Mouse (Mus musculus) limb, embryonic 15.5 days (tissue): ENCODE data around the gene Glra1. TPM values are rescaled to one million over a fixed set of nuclear protein-coding genes. Genes with fewer than 3 reads are reported as not detected.

Source experiments
- ATAC-seq: fragments of 200-750 bp; cut with Nextera tagmentation; 2 replicates; pipeline ENCODE4 v1.8.0; 2017; ENCODE audit warnings: low read depth, moderate TSS enrichment; ENCODE audit not compliant: insufficient number of reproducible peaks, low FRiP score, low TSS enrichment
- H3K27ac ChIP-seq: fragments of 300-500 bp; sonication (generic); 2 replicates; pipeline ENCODE4 v1.5.1; 2015; ENCODE audit warnings: moderate library complexity, mild to moderate bottlenecking, inconsistent platforms
- H3K27me3 ChIP-seq: fragments of 300-500 bp; sonication (generic); 2 replicates; pipeline ENCODE4 v1.6.1; 2015; ENCODE audit warnings: inconsistent platforms
- H3K36me3 ChIP-seq: fragments of 300-500 bp; sonication (generic); 2 replicates; pipeline ENCODE4 v1.6.1; 2015; ENCODE audit warnings: inconsistent platforms
- H3K4me1 ChIP-seq: fragments of 300-500 bp; sonication (generic); 2 replicates; pipeline ENCODE4 v1.6.1; 2015; ENCODE audit warnings: inconsistent platforms
- H3K4me2 ChIP-seq: fragments of 300-500 bp; sonication (generic); 2 replicates; pipeline ENCODE4 v1.6.1; 2015; ENCODE audit warnings: mild to moderate bottlenecking, inconsistent platforms
- H3K4me3 ChIP-seq: fragments of 300-500 bp; sonication (generic); 2 replicates; pipeline ENCODE4 v1.5.1; 2015; ENCODE audit warnings: mild to moderate bottlenecking, inconsistent platforms
- H3K9ac ChIP-seq: fragments of 300-500 bp; sonication (generic); 2 replicates; pipeline ENCODE4 v1.6.1; 2015; ENCODE audit warnings: inconsistent platforms
- H3K9me3 ChIP-seq: fragments of 300-500 bp; sonication (generic); 2 replicates; pipeline ENCODE4 v1.6.1; 2016; ENCODE audit warnings: inconsistent platforms
- WGBS: fragments of 180-500 bp; shearing (Covaris S2); methylation state at CpG from one replicate; pipeline ENCODE4 v1.1.7; 2015; 5-methylcytosine and 5-hydroxymethylcytosine counted together
- polyA plus RNA-seq: library from polyadenylated mRNA; unstranded; fragments of >200 nt; fragmentation: Nextera tagmentation; extraction: Ambion mirVana; gene quantifications from 2 replicates; pipeline ENCODE4 v1.2.1, GENCODE M21; 2015

Gene Glra1
- polyA plus RNA-seq, 1 experiment from 2014 or later, result 0.12 TPM

DNA sequence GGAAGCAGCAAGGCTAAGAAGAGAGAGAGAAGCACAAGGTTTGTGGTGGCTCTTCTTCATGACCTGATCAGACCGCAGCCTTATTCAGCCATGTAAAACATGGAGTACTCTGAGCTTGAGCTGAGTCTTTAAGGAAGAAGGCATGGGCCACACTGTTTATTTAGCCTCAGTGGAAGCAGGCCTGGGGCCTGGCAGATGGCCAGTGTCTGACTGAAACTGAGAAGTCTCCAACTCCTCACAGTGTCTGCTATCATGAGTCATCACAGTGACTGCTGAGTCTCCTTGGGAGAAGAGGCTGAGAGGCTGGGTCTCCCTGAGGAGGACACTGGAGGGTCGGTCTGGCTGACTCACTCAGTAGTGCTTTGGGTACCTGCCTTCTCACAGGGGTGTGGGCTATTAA lies 33.6 kb downstream of the Glra1 start:
- no peak overlapping the region for H3K9ac ChIP-seq
- 72% methylated on average over 2 of the region's 2 CpGs for WGBS
- H3K27ac ChIP-seq, result no peak overlapping the region
- H3K4me2 ChIP-seq, result no peak overlapping the region
- no peaks in the 10 kb centered on the region for H3K9me3 ChIP-seq
- H3K27me3 ChIP-seq, result no peaks in the 10 kb centered on the region
- no peaks in the 10 kb centered on the region for H3K4me1 ChIP-seq
- no peaks in the 10 kb centered on the region for H3K36me3 ChIP-seq
- no peak for ATAC-seq
- no peak overlapping the region for H3K4me3 ChIP-seq

DNA sequence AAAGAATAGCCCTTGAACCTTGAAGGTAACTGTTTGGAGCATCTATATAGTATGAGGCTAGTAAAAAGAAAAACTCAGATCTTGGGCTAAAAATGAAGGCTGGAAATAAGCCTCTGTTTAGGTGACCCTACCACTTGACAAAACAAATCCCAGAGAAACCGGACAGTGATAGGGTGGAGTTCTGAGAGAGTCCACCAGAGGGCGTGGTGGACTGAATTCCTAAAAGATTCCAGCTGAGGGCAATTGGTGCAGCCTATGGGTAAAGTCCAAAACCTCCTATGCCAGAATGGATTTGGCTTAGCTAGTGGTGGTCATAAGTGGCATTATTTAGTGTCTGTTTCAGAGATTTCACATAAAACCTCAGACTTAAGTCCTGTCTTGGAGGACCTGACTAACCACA lies 36.9 kb downstream of the Glra1 start:
- ATAC-seq, result no peak
- Histone ChIP-seq H3K4me1 (no peaks in the 10 kb centered on the region), H3K9me3 (no peaks in the 10 kb centered on the region), H3K36me3 (no peaks in the 10 kb centered on the region), H3K27ac (no peak overlapping the region), H3K4me2 (no peak overlapping the region), H3K4me3 (no peak overlapping the region), H3K27me3 (no peaks in the 10 kb centered on the region), H3K9ac (no peak overlapping the region)
- WGBS, result 23% methylated on average over 2 of the region's 2 CpGs

DNA sequence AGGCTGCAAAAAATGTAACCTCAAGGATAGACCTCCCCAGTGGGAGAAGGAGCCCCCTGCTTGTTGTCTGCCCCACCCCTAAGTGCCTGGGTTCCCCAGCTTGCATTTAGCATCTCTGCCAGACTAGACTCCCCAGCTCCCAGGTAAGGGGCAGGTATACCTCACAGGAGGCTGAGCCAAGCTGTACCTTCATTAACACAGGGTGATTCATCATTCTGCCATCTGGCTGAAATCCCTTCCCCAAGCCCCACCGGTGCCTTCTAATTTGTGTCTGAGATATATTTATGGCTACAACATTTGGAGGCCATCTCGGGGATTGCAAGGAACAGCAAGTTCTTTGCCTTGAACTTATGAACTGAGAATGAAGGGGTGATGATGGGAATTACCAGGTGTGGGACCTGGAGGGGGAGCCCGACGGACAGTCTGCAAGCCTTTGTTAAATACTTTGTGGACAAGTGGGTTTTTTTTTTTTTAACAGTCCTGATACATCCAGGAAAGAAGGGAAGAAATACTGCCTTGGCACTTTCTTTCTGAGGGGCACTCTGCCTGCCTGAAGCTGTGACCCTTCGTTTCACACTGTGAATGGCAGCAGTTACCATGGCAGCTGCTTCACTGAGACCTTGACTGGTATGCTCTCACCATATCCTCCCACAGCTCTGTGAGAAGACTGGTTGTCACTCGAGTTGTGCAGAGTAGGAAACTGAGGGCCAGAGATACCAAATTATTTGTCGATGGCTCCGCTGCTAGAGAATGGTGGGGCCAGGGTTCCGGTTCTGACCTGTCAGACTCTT lies 41.5 kb downstream of the Glra1 start:
- H3K4me3 ChIP-seq, result no peak overlapping the region
- no peak for ATAC-seq
- H3K9ac ChIP-seq, result no peak overlapping the region
- H3K9me3 ChIP-seq, result no peaks in the 10 kb centered on the region
- H3K4me1 ChIP-seq, result no peaks in the 10 kb centered on the region
- no peak overlapping the region for H3K4me2 ChIP-seq
- no peaks in the 10 kb centered on the region for H3K27me3 ChIP-seq
- WGBS, result 45% methylated on average over 9 of the region's 9 CpGs
- H3K27ac ChIP-seq, result no peak overlapping the region
- no peaks in the 10 kb centered on the region for H3K36me3 ChIP-seq

DNA sequence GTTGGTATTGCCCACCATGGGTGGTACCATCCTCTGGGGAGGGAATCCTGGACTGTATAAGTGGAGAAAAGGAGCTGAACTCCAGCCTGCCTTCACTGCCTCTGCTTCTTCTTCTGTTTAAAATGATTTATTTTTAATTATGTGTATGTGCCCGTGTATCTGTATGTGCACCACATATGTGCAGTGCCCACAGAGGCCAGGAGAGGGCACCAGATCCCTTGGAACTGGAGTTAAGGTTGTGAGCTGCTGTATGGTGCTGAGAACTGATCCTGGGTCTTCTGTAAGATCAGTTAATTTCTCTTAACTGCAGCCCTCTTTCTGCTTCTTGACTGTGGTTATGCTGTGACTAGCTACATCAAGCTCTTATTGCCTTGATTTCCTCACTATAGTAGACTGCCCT lies 62.3 kb downstream of the Glra1 start:
- Histone ChIP-seq H3K27ac (no peak overlapping the region), H3K4me2 (no peak overlapping the region), H3K36me3 (no peaks in the 10 kb centered on the region), H3K4me3 (no peak overlapping the region), H3K9ac (no peak overlapping the region), H3K4me1 (no peaks in the 10 kb centered on the region), H3K27me3 (no peaks in the 10 kb centered on the region), H3K9me3 (no peaks in the 10 kb centered on the region)
- no peak for ATAC-seq
- WGBS, result 85% methylated on average over 1 of the region's 1 CpGs

DNA sequence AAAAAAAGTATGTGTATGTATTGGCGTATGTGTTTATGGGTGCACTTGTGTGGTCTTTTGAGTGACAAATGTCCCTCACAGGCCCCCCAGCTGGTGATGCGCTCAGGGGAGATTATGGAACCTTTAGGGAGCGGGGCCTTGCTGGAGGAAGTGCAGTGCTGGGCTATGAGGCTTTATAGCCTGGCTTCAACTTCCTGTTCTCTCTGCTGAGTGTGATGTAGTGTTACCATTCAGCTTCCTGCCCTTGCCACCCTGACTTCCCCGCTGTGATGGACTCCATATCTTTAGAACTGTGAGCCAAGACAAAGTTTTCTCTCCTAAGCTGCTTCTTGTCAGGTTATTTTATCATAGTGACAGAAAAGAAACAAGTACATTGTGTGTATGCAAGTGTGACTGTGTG lies 65.3 kb downstream of the Glra1 start:
- no peaks in the 10 kb centered on the region for H3K27me3 ChIP-seq
- H3K9me3 ChIP-seq, result no peaks in the 10 kb centered on the region
- 57% methylated on average over 4 of the region's 4 CpGs for WGBS
- no peak for ATAC-seq
- H3K4me3 ChIP-seq, result no peak overlapping the region
- no peaks in the 10 kb centered on the region for H3K4me1 ChIP-seq
- no peaks in the 10 kb centered on the region for H3K36me3 ChIP-seq
- no peak overlapping the region for H3K4me2 ChIP-seq
- no peak overlapping the region for H3K9ac ChIP-seq
- no peak overlapping the region for H3K27ac ChIP-seq

DNA sequence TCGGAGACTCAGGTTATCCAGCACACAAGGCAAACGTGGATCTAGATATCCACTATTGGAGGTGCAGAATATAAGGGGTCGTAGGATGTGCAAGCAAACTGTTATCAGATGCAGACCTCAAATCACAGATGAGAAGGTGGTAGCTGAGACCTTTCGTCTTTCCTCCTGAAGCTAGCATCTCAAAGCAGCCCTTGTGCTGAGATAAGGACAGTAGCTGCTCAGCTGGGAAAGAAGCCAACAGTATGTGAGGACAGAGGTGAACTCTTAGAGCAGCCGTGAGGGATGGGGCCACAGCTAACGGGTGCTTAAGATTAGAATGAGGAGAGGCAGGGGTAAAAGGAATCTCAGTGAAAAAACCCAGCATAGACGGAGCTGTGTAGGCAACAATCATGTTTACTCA lies 65.9 kb downstream of the Glra1 start:
- Histone ChIP-seq H3K27me3 (no peaks in the 10 kb centered on the region), H3K9ac (no peak overlapping the region), H3K36me3 (no peaks in the 10 kb centered on the region), H3K4me3 (no peak overlapping the region), H3K9me3 (no peaks in the 10 kb centered on the region), H3K4me1 (no peaks in the 10 kb centered on the region), H3K27ac (no peak overlapping the region), H3K4me2 (no peak overlapping the region)
- no peak for ATAC-seq
- WGBS, result 63% methylated on average over 7 of the region's 7 CpGs

DNA sequence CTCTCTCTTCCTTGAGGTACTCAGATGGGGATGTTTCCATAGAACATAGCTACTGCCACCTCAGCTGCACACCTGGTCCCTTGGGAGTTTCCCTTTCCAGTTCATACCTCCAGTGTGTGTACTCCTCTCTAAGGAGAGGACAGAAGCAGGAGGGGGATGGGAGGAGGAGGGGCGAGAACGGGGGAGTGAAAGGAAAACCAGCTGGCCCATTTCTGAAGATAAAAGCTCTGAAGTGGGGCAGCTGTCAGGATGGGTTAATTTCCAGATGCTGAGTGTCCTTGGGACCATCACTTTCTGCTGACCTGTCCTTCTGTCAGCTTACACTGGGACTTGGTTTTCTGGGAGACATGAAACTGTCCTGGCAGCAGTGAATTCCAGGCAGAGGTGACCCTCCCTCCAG lies 73.2 kb downstream of the Glra1 start:
- no peak overlapping the region for H3K9ac ChIP-seq
- H3K27ac ChIP-seq, result no peak overlapping the region
- no peaks in the 10 kb centered on the region for H3K9me3 ChIP-seq
- ATAC-seq, result no peak
- no peaks in the 10 kb centered on the region for H3K4me1 ChIP-seq
- H3K4me3 ChIP-seq, result no peak overlapping the region
- no peak overlapping the region for H3K4me2 ChIP-seq
- H3K27me3 ChIP-seq, result no peaks in the 10 kb centered on the region
- WGBS, result 20% methylated on average over 2 of the region's 2 CpGs
- H3K36me3 ChIP-seq, result no peaks in the 10 kb centered on the region

DNA sequence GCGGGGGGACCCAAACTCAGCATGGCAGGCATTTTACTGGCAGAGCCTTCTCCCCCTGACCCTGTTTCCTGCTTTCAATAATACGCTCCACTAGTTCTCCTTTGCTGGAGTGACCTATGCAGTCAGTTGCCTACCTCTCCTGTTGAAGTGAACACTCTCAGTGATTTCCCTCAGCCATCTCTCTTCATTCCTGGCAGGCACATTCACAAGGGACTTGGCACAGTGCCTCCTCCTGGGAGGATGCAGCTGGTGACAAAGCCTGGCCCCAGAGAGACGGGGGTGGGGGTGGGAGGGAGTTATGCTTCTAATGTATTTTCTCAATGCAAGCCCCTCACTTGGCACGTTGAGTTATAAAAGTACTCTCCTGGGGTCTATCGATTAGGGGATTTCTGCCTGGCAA lies 74.6 kb downstream of the Glra1 start:
- H3K9ac ChIP-seq, result no peak overlapping the region

DNA sequence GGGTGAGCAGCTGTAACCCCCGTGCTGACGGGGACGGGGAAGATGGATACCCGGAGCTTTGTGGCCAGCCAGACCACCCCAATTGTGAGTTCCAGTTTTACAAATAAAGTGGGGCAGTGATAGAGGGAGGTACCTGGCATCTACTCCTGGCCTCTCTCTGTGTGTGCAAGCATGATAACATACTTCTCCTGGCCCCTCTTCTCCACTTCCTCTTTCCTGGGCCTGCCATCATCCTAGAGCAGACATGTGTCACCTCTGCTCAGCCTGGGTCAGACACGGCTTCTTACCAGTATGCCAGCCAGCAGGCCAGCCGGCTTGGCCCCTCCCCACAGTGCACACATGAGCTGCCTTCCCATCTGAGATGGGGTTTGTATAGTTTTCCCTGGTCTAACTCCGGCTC lies 77.3 kb downstream of the Glra1 start:
- H3K4me3 ChIP-seq, result no peak overlapping the region

More for the DNA sequence above, 74.6 kb downstream of the Glra1 start:
- H3K9me3 ChIP-seq, result no peaks in the 10 kb centered on the region
- no peaks in the 10 kb centered on the region for H3K36me3 ChIP-seq
- no peak overlapping the region for H3K27ac ChIP-seq
- ATAC-seq, result no peak
- no peak overlapping the region for H3K4me3 ChIP-seq
- 56% methylated on average over 5 of the region's 5 CpGs for WGBS
- H3K4me2 ChIP-seq, result no peak overlapping the region
- no peaks in the 10 kb centered on the region for H3K27me3 ChIP-seq
- H3K4me1 ChIP-seq, result no peaks in the 10 kb centered on the region

DNA sequence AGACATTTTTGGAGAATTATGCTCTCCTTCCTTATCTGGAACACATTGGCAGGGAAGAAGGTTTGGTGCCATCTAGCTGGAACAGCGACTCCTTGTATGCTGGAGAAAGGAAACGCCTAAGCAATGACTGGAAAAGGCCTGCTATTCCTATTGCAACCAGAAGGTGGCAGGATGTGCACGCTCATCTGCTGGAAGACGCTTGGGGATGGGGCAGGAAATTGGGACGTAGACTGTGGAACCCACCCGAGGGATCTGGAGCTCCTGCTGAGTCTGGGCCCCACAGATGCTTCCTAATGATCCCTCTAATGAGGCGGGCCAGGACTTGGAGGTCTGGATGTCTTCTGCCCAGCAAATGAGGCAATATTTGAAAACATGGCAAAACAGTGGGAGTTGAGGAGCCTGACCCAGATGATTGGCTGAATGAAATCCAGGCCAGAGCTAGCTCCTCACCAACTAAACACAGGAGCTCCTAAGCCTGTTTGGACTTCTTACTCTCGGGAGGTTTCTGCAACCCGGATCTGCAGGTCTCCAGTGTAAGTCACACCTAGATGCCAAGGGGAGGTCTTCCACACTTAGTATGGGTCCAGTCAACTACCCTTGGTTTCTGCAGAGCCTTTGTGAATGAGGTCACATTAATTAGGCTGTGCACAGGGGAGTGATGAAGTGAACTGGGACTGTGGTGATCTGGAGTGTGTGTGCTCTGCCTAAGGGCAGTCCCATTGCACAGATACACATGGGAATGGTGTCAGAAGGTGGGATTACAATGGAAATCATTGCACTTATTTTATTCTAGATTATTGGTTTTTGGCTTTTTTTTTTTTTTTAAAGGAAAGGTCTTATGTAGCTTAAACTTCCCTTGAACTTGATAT lies 89.0 kb downstream of the Glra1 start:
- no peak overlapping the region for H3K9ac ChIP-seq
- no peaks in the 10 kb centered on the region for H3K9me3 ChIP-seq
- no peak overlapping the region for H3K27ac ChIP-seq
- WGBS, result under 1% methylated on average over 9 of the region's 9 CpGs
- no peak overlapping the region for H3K4me3 ChIP-seq
- no peaks in the 10 kb centered on the region for H3K27me3 ChIP-seq
- no peaks in the 10 kb centered on the region for H3K36me3 ChIP-seq
- H3K4me1 ChIP-seq, result peaks cover 3% of the 10 kb centered on the region; the same call in 1 of the 2 replicates
- no peak for ATAC-seq
- no peak overlapping the region for H3K4me2 ChIP-seq

More for the DNA sequence above, 77.3 kb downstream of the Glra1 start:
- no peaks in the 10 kb centered on the region for H3K27me3 ChIP-seq
- 83% methylated on average over 7 of the region's 7 CpGs for WGBS
- no peak for ATAC-seq
- no peak overlapping the region for H3K9ac ChIP-seq
- H3K9me3 ChIP-seq, result no peaks in the 10 kb centered on the region
- no peaks in the 10 kb centered on the region for H3K4me1 ChIP-seq
- H3K4me2 ChIP-seq, result no peak overlapping the region
- H3K36me3 ChIP-seq, result no peaks in the 10 kb centered on the region
- H3K27ac ChIP-seq, result no peak overlapping the region

DNA sequence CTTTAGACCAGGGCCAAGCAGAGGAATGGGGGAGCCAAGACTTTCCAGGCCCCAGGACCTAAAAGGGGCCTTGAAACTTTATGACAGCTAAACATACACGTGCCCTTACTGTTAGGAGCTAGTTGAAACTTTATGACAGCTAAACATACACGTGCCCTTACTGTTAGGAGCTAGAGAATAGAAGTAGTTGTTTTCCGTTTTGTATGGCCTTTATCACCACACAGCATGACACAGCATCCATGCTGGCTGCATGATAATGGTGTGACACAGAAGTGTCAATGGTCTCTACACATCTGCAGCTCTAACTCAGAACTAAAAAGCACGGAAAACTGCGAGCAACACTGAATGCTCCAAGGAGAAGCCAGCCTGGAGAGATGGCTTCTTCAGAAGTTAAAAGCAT lies 90.3 kb downstream of the Glra1 start:
- H3K27ac ChIP-seq, result no peak overlapping the region
- WGBS, result 67% methylated on average over 5 of the region's 5 CpGs
- H3K4me1 ChIP-seq, result peaks cover 3% of the 10 kb centered on the region; the same call in 1 of the 2 replicates
- H3K4me3 ChIP-seq, result no peak overlapping the region
- no peak overlapping the region for H3K9ac ChIP-seq
- H3K36me3 ChIP-seq, result no peaks in the 10 kb centered on the region
- no peak for ATAC-seq
- no peaks in the 10 kb centered on the region for H3K9me3 ChIP-seq
- no peak overlapping the region for H3K4me2 ChIP-seq
- no peaks in the 10 kb centered on the region for H3K27me3 ChIP-seq

DNA sequence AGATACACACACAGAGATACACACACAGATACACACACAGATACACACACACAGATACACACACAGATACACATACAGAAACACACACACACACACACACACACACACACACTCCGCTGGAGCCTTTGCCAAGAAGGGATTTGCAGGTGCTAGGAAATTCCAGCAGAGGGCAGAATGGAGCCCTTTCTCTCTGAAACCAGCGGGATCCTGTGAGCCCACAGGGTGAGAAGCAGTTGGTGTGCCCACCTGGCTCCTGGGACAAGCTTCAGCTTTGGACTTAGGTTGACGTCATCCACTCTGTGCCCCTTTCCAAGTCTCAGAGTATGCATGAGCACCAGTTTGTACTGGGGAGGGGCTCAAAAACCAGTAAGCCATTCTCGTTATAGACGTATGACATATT lies 96.6 kb downstream of the Glra1 start:
- WGBS, result 48% methylated on average over 5 of the region's 5 CpGs
- H3K27ac ChIP-seq, result no peak overlapping the region
- H3K9ac ChIP-seq, result no peak overlapping the region
- ATAC-seq, result no peak
- H3K36me3 ChIP-seq, result no peaks in the 10 kb centered on the region
- H3K27me3 ChIP-seq, result no peaks in the 10 kb centered on the region
- H3K4me1 ChIP-seq, result no peaks in the 10 kb centered on the region
- H3K4me2 ChIP-seq, result no peak overlapping the region
- H3K9me3 ChIP-seq, result no peaks in the 10 kb centered on the region
- no peak overlapping the region for H3K4me3 ChIP-seq
